Mouse (Mus musculus) megakaryocyte, embryonic 14.5 days (primary cell): ENCODE measurements around the gene Thap7.

Source experiments
- FLI1 ChIP-seq: IDR thresholded peaks from 2 replicates; pipeline ENCODE4 v1.6.1; 2012; ENCODE audit warnings: low read length, inconsistent platforms, mixed read lengths
- GATA1 ChIP-seq: IDR thresholded peaks from 3 replicates; pipeline ENCODE4 v1.6.1; 2012; ENCODE audit warnings: mixed read lengths, low read length, inconsistent platforms, borderline replicate concordance

- no peak for TF ChIP-seq GATA1
- TF ChIP-seq FLI1, result no peak
Observed at GRCm38 (mm10) chr16:17525524-17525923, 5.4 kb downstream of the Thap7 start.
